Mouse (Mus musculus) G1E (cell line): Measurements from ENCODE around the gene Elavl4.

Experiments
- CTCF ChIP-seq: IDR thresholded peaks from 2 replicates; pipeline ENCODE4 v1.5.1; 2012; ENCODE audit warnings: low read depth, low read length, inconsistent platforms, mixed read lengths
- GATA1 ChIP-seq: IDR thresholded peaks from 2 replicates; pipeline ENCODE4 v1.6.1; 2012; ENCODE audit warnings: borderline replicate concordance, low read length, inconsistent platforms, mixed read lengths
- GATA2 ChIP-seq: IDR thresholded peaks from 2 replicates; pipeline ENCODE4 v1.6.1; 2012; ENCODE audit warnings: low read depth, low read length, inconsistent platforms, borderline replicate concordance
- POLR2AphosphoS5 ChIP-seq: IDR thresholded peaks from 2 replicates; pipeline ENCODE4 v1.6.1; 2012; ENCODE audit warnings: low read depth, low read length, inconsistent platforms; ENCODE audit not compliant: insufficient replicate concordance
- TAL1 ChIP-seq: conservative IDR thresholded peaks from 2 replicates; pipeline ENCODE4 v1.6.1; 2012; ENCODE audit warnings: low read depth, low read length, inconsistent platforms, mixed read lengths

GRCm38 (mm10) chr4:110290056-110290455, 61.7 kb downstream of the Elavl4 start:
- TF ChIP-seq CTCF (no peak), GATA1 (no peak), TAL1 (no peak), GATA2 (no peak), POLR2AphosphoS5 (no peak)
